10 mouse cellular contexts compared by ENCODE assay signal in the genomic region with DNA sequence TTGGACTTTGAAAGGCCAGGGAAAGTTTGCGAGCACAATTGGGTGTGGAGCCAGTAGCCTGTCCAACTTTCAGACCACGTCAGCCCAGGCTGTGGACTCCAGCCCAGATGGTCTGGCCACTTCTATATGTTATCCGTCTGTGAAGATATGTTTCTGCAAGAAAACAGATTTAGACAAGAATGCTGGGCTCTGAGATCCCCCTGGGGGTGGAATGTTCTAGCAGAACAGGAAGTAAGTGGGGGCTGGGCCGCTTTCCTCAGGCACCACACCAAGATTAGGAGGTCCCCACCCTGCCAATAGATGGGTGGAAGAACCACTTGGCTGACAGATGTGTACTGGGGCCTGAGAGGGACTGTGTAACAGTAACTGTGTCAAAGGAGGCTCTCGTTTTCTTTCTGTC. TPM values are rescaled to one million over a fixed set of nuclear protein-coding genes. Genes with fewer than 3 reads are reported as not detected.
DNase-seq lines count a peak whose midpoint lies in the region; ATAC-seq and TF ChIP-seq lines count a peak whose summit lies in the region.
"Had no signal": no experiment of that assay in that cellular context is flagged by ENCODE, and none has a peak within 500 bp of the region (broad histone marks: within the 10 kb centered on the region; RNA-seq: fewer than 3 reads in every experiment).

No protein-coding gene starts in this region.

- H3K27me3 ChIP-seq in MEL (ENCODE audit: control insufficient read depth in 1 of 2, insufficient read depth in 2 of 2, low read length in 2 of 2): peaks cover 0 to 3% of the 10 kb centered on the region in 2 experiments; a peak in 1 of 4 replicates
- no peaks in the 10 kb centered on the region for H3K27me3 ChIP-seq in heart, embryonic 15.5 days
- H3K27me3 ChIP-seq in limb, embryonic 15.5 days: no peaks in the 10 kb centered on the region
- H3K27me3 ChIP-seq: forebrain, embryonic 13.5 days had no signal

- TF ChIP-seq RAD21 in MEL (IDR thresholded peaks at IDR 0.05; ENCODE audit: low read depth, low read length): no peak

- no peak overlapping the region for H3K4me2 ChIP-seq in heart, embryonic 15.5 days
- H3K4me2 ChIP-seq in limb, embryonic 15.5 days: no peak overlapping the region
- H3K4me2 ChIP-seq: forebrain, embryonic 13.5 days had no signal

- no peak overlapping the region for H3K9ac ChIP-seq in MEL (ENCODE audit: control insufficient read depth, low read depth, low read length, poor library complexity, severe bottlenecking)
- no peak overlapping the region for H3K9ac ChIP-seq in heart, embryonic 15.5 days
- H3K9ac ChIP-seq in limb, embryonic 15.5 days: no peak overlapping the region
- H3K9ac ChIP-seq: forebrain, embryonic 13.5 days had no signal

- H3K79me2 ChIP-seq in MEL (ENCODE audit: control insufficient read depth, insufficient read depth, low read length, poor library complexity): no peaks in the 10 kb centered on the region

- H3K4me3 ChIP-seq in MEL (ENCODE audit: control insufficient read depth in 1 of 2, insufficient read depth in 1 of 2, low read depth in 2 of 2, low read length in 2 of 2): no peak overlapping the region
- H3K4me3 ChIP-seq in embryonic fibroblast, embryonic 13.5 days (ENCODE audit: insufficient read depth, low read length): no peak overlapping the region
- no peak overlapping the region for H3K4me3 ChIP-seq in heart, embryonic 15.5 days
- no peak overlapping the region for H3K4me3 ChIP-seq in limb, embryonic 15.5 days
- H3K4me3 ChIP-seq: forebrain, embryonic 13.5 days had no signal

- 31% methylated on average over 5 of the region's 5 CpGs for WGBS in heart, embryonic 15.5 days
- 26% methylated on average over 5 of the region's 5 CpGs for WGBS in limb, embryonic 15.5 days

- peaks cover 0 to 5% of the 10 kb centered on the region in 2 experiments; a peak in 1 of 4 replicates for H3K4me1 ChIP-seq in MEL (ENCODE audit: control insufficient read depth in 1 of 2, insufficient read depth in 2 of 2, low read length in 2 of 2)
- peaks cover 7% of the 10 kb centered on the region; the same call in 1 of the 2 replicates for H3K4me1 ChIP-seq in embryonic fibroblast, embryonic 13.5 days (ENCODE audit: control insufficient read depth, insufficient read depth, low read length)
- H3K4me1 ChIP-seq in heart, embryonic 15.5 days (replicated peaks): peaks cover 18% of the 10 kb centered on the region
- peaks cover 23% of the 10 kb centered on the region for H3K4me1 ChIP-seq in limb, embryonic 15.5 days
- H3K4me1 ChIP-seq: forebrain, embryonic 13.5 days had no signal

- no peak for TF ChIP-seq POLR2A in MEL (IDR thresholded peaks at IDR 0.05; ENCODE audit: control insufficient read depth in 1 of 2, insufficient read depth in 1 of 2, low read depth in 1 of 2, low read length in 2 of 2, poor library complexity in 1 of 2)
- no peak for TF ChIP-seq POLR2A in embryonic fibroblast, embryonic 13.5 days (IDR thresholded peaks at IDR 0.05; ENCODE audit: low read depth, low read length)

- no peak for TF ChIP-seq CTCF in MEL (IDR thresholded peaks at IDR 0.05 in 2 of 3, conservative IDR thresholded peaks at IDR 0.05 in 1 of 3; ENCODE audit: control insufficient read depth in 1 of 3, insufficient read depth in 1 of 3, low read depth in 2 of 3, low read length in 3 of 3, poor library complexity in 1 of 3, severe bottlenecking in 1 of 3)
- TF ChIP-seq CTCF in embryonic fibroblast, embryonic 13.5 days (IDR thresholded peaks at IDR 0.05; ENCODE audit: borderline replicate concordance, insufficient read depth, low read length): no peak

- DNase-seq in MEL (ENCODE audit: low read depth, low spot score): peak; percentile 18
- DNase-seq in neural tube, embryonic 10.5 days (ENCODE audit: extremely low spot score, low spot score): no peak
- DNase-seq in thymus, postnatal 10 days (ENCODE audit: low spot score in 2 of 2): no peak
- DNase-seq in natural killer cell, adult 2 months (ENCODE audit: low spot score in 2 of 2): no peak
- no peak for DNase-seq in right cerebral cortex, adult 18-20 months
- DNase-seq: layer of hippocampus, adult 9-11 months had no signal

- H3K27ac ChIP-seq in MEL (ENCODE audit: control insufficient read depth, low read depth, low read length): no peak overlapping the region
- H3K27ac ChIP-seq in embryonic fibroblast, embryonic 13.5 days (ENCODE audit: insufficient read depth, low read length): peak overlapping the region; percentile 87
- H3K27ac ChIP-seq in heart, embryonic 15.5 days: peak overlapping the region; percentile 81
- peak overlapping the region; percentile 88 for H3K27ac ChIP-seq in limb, embryonic 15.5 days
- H3K27ac ChIP-seq: forebrain, embryonic 13.5 days had no signal

- TF ChIP-seq EP300 in MEL (IDR thresholded peaks at IDR 0.05; ENCODE audit: low read depth in 1 of 2, low read length in 2 of 2): no peak

- 0 out of 4 replicates have a peak, but pooled peaks cover 0 to 2% of the 10 kb centered on the region in 2 experiments for H3K36me3 ChIP-seq in MEL (ENCODE audit: control insufficient read depth in 1 of 2, insufficient read depth in 2 of 2, low read length in 2 of 2)
- H3K36me3 ChIP-seq in heart, embryonic 15.5 days: no peaks in the 10 kb centered on the region
- no peaks in the 10 kb centered on the region for H3K36me3 ChIP-seq in limb, embryonic 15.5 days

- no peaks in the 10 kb centered on the region for H3K9me3 ChIP-seq in MEL (replicated peaks; ENCODE audit: insufficient read depth, low read length)
- no peaks in the 10 kb centered on the region for H3K9me3 ChIP-seq in heart, embryonic 15.5 days (replicated peaks)
- H3K9me3 ChIP-seq in limb, embryonic 15.5 days: no peaks in the 10 kb centered on the region
- H3K9me3 ChIP-seq: forebrain, embryonic 13.5 days had no signal

- peak; percentile 77 for ATAC-seq in heart, embryonic 15.5 days (replicated peaks; ENCODE audit: insufficient number of reproducible peaks, insufficient read depth, low FRiP score, low read depth)
- ATAC-seq in limb, embryonic 15.5 days (ENCODE audit: insufficient number of reproducible peaks, low FRiP score, low TSS enrichment, low read depth): peak; percentile 69
- ATAC-seq: forebrain, embryonic 13.5 days had no signal

TF ChIP-seq in MEL, 35 proteins besides CTCF, POLR2A, EP300 and RAD21:
- TF ChIP-seq HCFC1 (IDR thresholded peaks at IDR 0.05; ENCODE audit: low read depth, low read length) (no peak), MYB (IDR thresholded peaks at IDR 0.05; ENCODE audit: low read depth, low read length) (no peak), GATA1 (IDR thresholded peaks at IDR 0.05; ENCODE audit: low read depth, low read length) (no peak), GABPA (IDR thresholded peaks at IDR 0.05; ENCODE audit: low read depth, low read length) (no peak), MYC (IDR thresholded peaks at IDR 0.05; ENCODE audit: low read depth, low read length) (no peak), POLR2AphosphoS5 (IDR thresholded peaks at IDR 0.05; ENCODE audit: borderline replicate concordance, low read depth, low read length) (no peak), USF1 (IDR thresholded peaks at IDR 0.05; ENCODE audit: low read depth, low read length) (no peak), ETS1 (IDR thresholded peaks at IDR 0.05; ENCODE audit: low read depth, low read length) (no peak), UBTF (IDR thresholded peaks at IDR 0.05; ENCODE audit: borderline replicate concordance, insufficient read depth, low read depth, low read length) (no peak), CHD2 (IDR thresholded peaks at IDR 0.05; ENCODE audit: low read length) (no peak), ZNF384 (IDR thresholded peaks at IDR 0.05; ENCODE audit: low read depth, low read length) (no peak), ZC3H11A (IDR thresholded peaks at IDR 0.05; ENCODE audit: low read depth, low read length) (no peak), MAX (IDR thresholded peaks at IDR 0.05; ENCODE audit: low read length) (no peak), SMC3 (IDR thresholded peaks at IDR 0.05; ENCODE audit: low read depth, low read length) (no peak), USF2 (IDR thresholded peaks at IDR 0.05; ENCODE audit: borderline replicate concordance in 1 of 2, insufficient read depth in 1 of 2, low read depth in 1 of 2, low read length in 2 of 2) (no peak), RCOR1 (IDR thresholded peaks at IDR 0.05; ENCODE audit: low read depth, low read length) (no peak), ZKSCAN1 (IDR thresholded peaks at IDR 0.05; ENCODE audit: low read depth, low read length) (no peak)

RNA-seq across cellular contexts. Expression of a gene that starts 37.8 kb away (rescaled TPM):
- total RNA-seq in MEL (2012; rRNA removed): 30.3 and 31.1 TPM in 2 replicates
- 10 to 100 TPM in 1 of 2 experiments, not detected in 1; 75.5 TPM for polyA plus RNA-seq in MEL (2012; ENCODE audit: insufficient read depth in 1 of 2, insufficient read length in 2 of 2, low read depth in 1 of 2, low replicate concordance in 2 of 2, missing spikeins in 1 of 2)
- 997 and 1,013 TPM in 2 replicates for polyA plus RNA-seq in embryonic fibroblast, embryonic 13.5 days (2011; ENCODE audit: insufficient read length, low read depth, missing spikeins)
- polyA plus RNA-seq in heart, embryonic 15.5 days (2015; fragmentation: Nextera tagmentation; extraction: Ambion mirVana): 71.0 and 89.5 TPM in 2 replicates
- 259 and 273 TPM in 2 replicates for polyA plus RNA-seq in limb, embryonic 15.5 days (2015; fragmentation: Nextera tagmentation; extraction: Ambion mirVana)
